ENCODE assay signal across 30 mouse cellular contexts in the genomic region with DNA sequence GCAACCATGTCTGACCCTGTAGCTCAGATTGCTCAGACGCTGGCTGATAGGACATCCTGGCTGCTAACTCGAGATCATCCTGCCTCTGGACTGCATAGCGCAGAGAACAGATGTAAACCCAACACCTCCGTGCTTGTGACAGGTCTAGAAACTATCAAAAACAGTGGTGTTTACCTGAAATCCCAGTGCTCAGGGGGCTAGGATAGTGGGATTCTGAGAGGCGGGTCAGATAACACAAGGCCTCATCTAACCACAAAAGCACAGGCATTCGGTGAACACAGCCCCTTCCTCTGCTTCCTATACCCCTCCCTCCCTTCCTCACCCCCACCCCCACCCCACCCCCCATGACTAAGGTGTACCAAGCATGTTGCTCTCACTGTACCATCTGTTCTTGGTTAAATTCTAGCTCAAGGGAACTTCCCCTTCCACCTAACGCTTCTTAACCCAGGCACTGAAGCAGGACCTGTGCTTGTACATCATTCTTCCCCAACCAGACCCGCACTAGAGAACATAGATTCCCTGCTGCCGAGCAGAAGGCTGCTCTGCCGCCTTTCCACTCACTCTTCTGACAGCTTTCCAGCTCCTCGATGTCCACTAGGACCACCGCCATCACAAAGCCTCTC. TPM values are rescaled to one million over a fixed set of nuclear protein-coding genes. Genes with fewer than 3 reads are reported as not detected.
DNase-seq lines count a peak whose midpoint lies in the region; ATAC-seq and TF ChIP-seq lines count a peak whose summit lies in the region.
"Had no signal": no experiment of that assay in that cellular context is flagged by ENCODE, and none has a peak within 500 bp of the region (broad histone marks: within the 10 kb centered on the region; RNA-seq: fewer than 3 reads in every experiment).

No protein-coding gene starts in this region.

- TF ChIP-seq CTCF in spleen, adult 2 months (IDR thresholded peaks at IDR 0.05; ENCODE audit: extremely low read depth, insufficient read depth, insufficient read length, insufficient replicate concordance): no peak
- no peak for TF ChIP-seq CTCF in ES-Bruce4 (IDR thresholded peaks at IDR 0.05; ENCODE audit: low read depth, low read length)

- H3K4me3 ChIP-seq in spleen, adult 2 months (ENCODE audit: extremely low read depth, insufficient read depth, insufficient read length): no peak overlapping the region
- no peak overlapping the region for H3K4me3 ChIP-seq in ES-Bruce4 (ENCODE audit: low read depth, low read length)
- no peak overlapping the region for H3K4me3 ChIP-seq in embryonic facial prominence, embryonic 11.5 days (ENCODE audit: low read depth, low read length)
- H3K4me3 ChIP-seq in intestine, embryonic 15.5 days (replicated peaks): no peak overlapping the region
- H3K4me3 ChIP-seq: embryonic facial prominence, embryonic 13.5 days; erythroblast, embryonic 14.5 days; heart, adult 2 months; neural tube, embryonic 15.5 days had no signal

- TF ChIP-seq EP300 in ES-Bruce4 (IDR thresholded peaks at IDR 0.05; ENCODE audit: insufficient read depth, low read depth, low read length): no peak

- H3K4me2 ChIP-seq in embryonic facial prominence, embryonic 11.5 days (ENCODE audit: low read depth, low read length): no peak overlapping the region
- H3K4me2 ChIP-seq in intestine, embryonic 15.5 days (replicated peaks): no peak overlapping the region
- H3K4me2 ChIP-seq: embryonic facial prominence, embryonic 13.5 days; hindbrain, embryonic 14.5 days; midbrain, embryonic 11.5 days; neural tube, embryonic 15.5 days had no signal

- DNase-seq in spleen, adult 2 months (ENCODE audit: low read depth in 1 of 2, low spot score in 2 of 2): peak; percentile 46 to 63
- DNase-seq in spleen, adult 12 weeks (ENCODE audit: low spot score): no peak
- DNase-seq in CD4-positive helper T cell, adult 2 months (ENCODE audit: low read depth, low spot score): peak; percentile 17
- DNase-seq in embryonic facial prominence, embryonic 11.5 days (ENCODE audit: low spot score): peak; percentile 31
- DNase-seq in retina, embryonic 14.5 days (ENCODE audit: low spot score): no peak
- DNase-seq in embryo, embryonic 10.5 days (ENCODE audit: low spot score): no peak
- DNase-seq: adrenal gland, postnatal 36 days; cerebellum, adult 11 months; cerebellum, adult 9-11 months; gastrocnemius, postnatal 25 days; heart, adult 2 months; heart, postnatal 36 days; kidney, adult 8-10 months; kidney, postnatal 10 days; lung, adult 18-20 months; lung, postnatal 10 days; right cerebral cortex, postnatal 14 days; thymus, adult 18-20 months had no signal

- peaks cover 40% of the 10 kb centered on the region for H3K4me1 ChIP-seq in spleen, adult 2 months (ENCODE audit: control insufficient read depth, insufficient read depth, insufficient read length)
- no peaks in the 10 kb centered on the region for H3K4me1 ChIP-seq in ES-Bruce4 (ENCODE audit: control insufficient read depth, insufficient read depth, low read length)
- no peaks in the 10 kb centered on the region; the same call in 1 of the 2 replicates for H3K4me1 ChIP-seq in embryonic facial prominence, embryonic 11.5 days (ENCODE audit: control insufficient read depth, insufficient read depth, low read length)
- peaks cover 19% of the 10 kb centered on the region for H3K4me1 ChIP-seq in intestine, embryonic 15.5 days (replicated peaks)

- H3K9me3 ChIP-seq in ES-Bruce4 (replicated peaks; ENCODE audit: control insufficient read depth, insufficient read depth, low read length, poor library complexity, severe bottlenecking): peaks cover 2% of the 10 kb centered on the region; the same call in 1 of the 2 replicates
- H3K9me3 ChIP-seq in embryonic facial prominence, embryonic 11.5 days (replicated peaks; ENCODE audit: control insufficient read depth, low read length): no peaks in the 10 kb centered on the region
- H3K9me3 ChIP-seq in intestine, embryonic 15.5 days: no peaks in the 10 kb centered on the region
- H3K9me3 ChIP-seq: embryonic facial prominence, embryonic 13.5 days; neural tube, embryonic 15.5 days had no signal

- no peaks in the 10 kb centered on the region for H3K27me3 ChIP-seq in spleen, adult 2 months (ENCODE audit: control insufficient read depth, insufficient read depth, low read length)
- no peaks in the 10 kb centered on the region for H3K27me3 ChIP-seq in ES-Bruce4 (ENCODE audit: control insufficient read depth, insufficient read depth, low read length, poor library complexity, severe bottlenecking)
- H3K27me3 ChIP-seq in embryonic facial prominence, embryonic 11.5 days (ENCODE audit: control insufficient read depth, insufficient read depth, low read length): no peaks in the 10 kb centered on the region
- no peaks in the 10 kb centered on the region for H3K27me3 ChIP-seq in intestine, embryonic 15.5 days (replicated peaks)
- H3K27me3 ChIP-seq: embryonic facial prominence, embryonic 13.5 days; neural tube, embryonic 15.5 days had no signal

- ATAC-seq in embryonic facial prominence, embryonic 11.5 days (replicated peaks; ENCODE audit: insufficient number of reproducible peaks, low FRiP score, low TSS enrichment, low read depth): no peak
- ATAC-seq in intestine, embryonic 15.5 days: no peak
- ATAC-seq: forebrain, embryonic 14.5 days had no signal

- H3K9ac ChIP-seq in ES-Bruce4 (ENCODE audit: low read depth, poor library complexity, severe bottlenecking): peak overlapping the region; percentile 33; the same call in 1 of the 2 replicates
- H3K9ac ChIP-seq in embryonic facial prominence, embryonic 11.5 days (replicated peaks; ENCODE audit: low read length): no peak overlapping the region
- H3K9ac ChIP-seq in intestine, embryonic 15.5 days: no peak overlapping the region
- H3K9ac ChIP-seq: embryonic facial prominence, embryonic 13.5 days; hindbrain, embryonic 14.5 days; neural tube, embryonic 15.5 days had no signal

- H3K36me3 ChIP-seq in spleen, adult 2 months (ENCODE audit: control insufficient read depth, insufficient read depth, low read length): no peaks in the 10 kb centered on the region
- H3K36me3 ChIP-seq in ES-Bruce4 (ENCODE audit: control insufficient read depth, insufficient read depth, low read length, poor library complexity, severe bottlenecking): no peaks in the 10 kb centered on the region
- no peaks in the 10 kb centered on the region for H3K36me3 ChIP-seq in embryonic facial prominence, embryonic 11.5 days (replicated peaks; ENCODE audit: control insufficient read depth, insufficient read depth, low read depth, low read length)
- no peaks in the 10 kb centered on the region for H3K36me3 ChIP-seq in intestine, embryonic 15.5 days
- H3K36me3 ChIP-seq: embryonic facial prominence, embryonic 13.5 days; neural tube, embryonic 15.5 days had no signal

- WGBS in spleen, adult 2 months: 27% methylated on average over 12 of the region's 12 CpGs
- WGBS in embryonic facial prominence, embryonic 11.5 days: 63% methylated on average over 12 of the region's 12 CpGs
- 69% methylated on average over 12 of the region's 12 CpGs for WGBS in intestine, embryonic 15.5 days

- no peak for TF ChIP-seq POLR2A in spleen, adult 2 months (IDR thresholded peaks at IDR 0.05; ENCODE audit: low read depth, low read length)
- TF ChIP-seq POLR2A in ES-Bruce4 (IDR thresholded peaks at IDR 0.05; ENCODE audit: insufficient read depth, low read length): no peak

- peak overlapping the region; percentile 89 for H3K27ac ChIP-seq in spleen, adult 2 months (ENCODE audit: insufficient read depth, low read length)
- no peak overlapping the region for H3K27ac ChIP-seq in ES-Bruce4 (ENCODE audit: insufficient read depth, low read length)
- no peak overlapping the region for H3K27ac ChIP-seq in embryonic facial prominence, embryonic 11.5 days (replicated peaks; ENCODE audit: low read depth, low read length)
- no peak overlapping the region for H3K27ac ChIP-seq in intestine, embryonic 15.5 days
- H3K27ac ChIP-seq: embryonic facial prominence, embryonic 13.5 days; heart, adult 2 months; hindbrain, embryonic 14.5 days; neural tube, embryonic 15.5 days had no signal

RNA-seq across cellular contexts. Expression of a gene that starts 41.4 kb away (rescaled TPM):
- 30.1 and 39.6 TPM in 2 replicates for polyA plus RNA-seq in spleen, adult 2 months (2012; rRNA removed)
- polyA plus RNA-seq in ES-Bruce4 (2011; ENCODE audit: insufficient read depth, insufficient read length, low read depth, missing spikeins): 329 and 359 TPM in 2 replicates
- polyA plus RNA-seq in embryonic facial prominence, embryonic 11.5 days (2014; fragmentation: Nextera tagmentation; extraction: Ambion mirVana): 298 and 305 TPM in 2 replicates
- 417 and 432 TPM in 2 replicates for polyA plus RNA-seq in intestine, embryonic 15.5 days (2015; fragmentation: Nextera tagmentation; extraction: Ambion mirVana)

RNA-seq across cellular contexts. Expression of a gene that starts 49.0 kb away (rescaled TPM):
- polyA plus RNA-seq in spleen, adult 2 months (2012; rRNA removed): not detected in 2 replicates
- 2.0 and 3.3 TPM in 2 replicates for polyA plus RNA-seq in ES-Bruce4 (2011; ENCODE audit: insufficient read depth, insufficient read length, low read depth, missing spikeins)
- 0.22 and 0.59 TPM in 2 replicates for polyA plus RNA-seq in embryonic facial prominence, embryonic 11.5 days (2014; fragmentation: Nextera tagmentation; extraction: Ambion mirVana)
- 0.15 and 0.54 TPM in 2 replicates for polyA plus RNA-seq in intestine, embryonic 15.5 days (2015; fragmentation: Nextera tagmentation; extraction: Ambion mirVana)
- polyA plus RNA-seq: erythroblast, embryonic 14.5 days had no signal

RNA-seq across cellular contexts. Expression of a gene that starts 59.8 kb away (rescaled TPM):
- not detected in 2 replicates for polyA plus RNA-seq in spleen, adult 2 months (2012; rRNA removed)
- polyA plus RNA-seq in ES-Bruce4 (2011; ENCODE audit: insufficient read depth, insufficient read length, low read depth, missing spikeins): not detected in 2 replicates
- 0.10 TPM in 1 of 2 replicates, not detected in the other for polyA plus RNA-seq in embryonic facial prominence, embryonic 11.5 days (2014; fragmentation: Nextera tagmentation; extraction: Ambion mirVana)
- not detected in 2 replicates for polyA plus RNA-seq in intestine, embryonic 15.5 days (2015; fragmentation: Nextera tagmentation; extraction: Ambion mirVana)
- polyA plus RNA-seq: embryonic facial prominence, embryonic 13.5 days; erythroblast, embryonic 14.5 days; heart, adult 2 months; heart, embryonic 14.5 days; limb, embryonic 11.5 days; liver, adult 2 months; stomach, embryonic 16.5 days had no signal

Comparison
In these comparisons a context has a peak if more than half of its experiments do, and no peak if none do; other contexts are left out.
1. DNase-seq: peak in spleen, adult 2 months (2 of 2), CD4-positive helper T cell, adult 2 months (single experiment) and embryonic facial prominence, embryonic 11.5 days (single experiment); none in spleen, adult 12 weeks (single experiment), retina, embryonic 14.5 days (single experiment) and embryo, embryonic 10.5 days (single experiment).